Mouse (Mus musculus): Measurements from ENCODE around the gene St3gal2. TPM values are rescaled to one million over a fixed set of nuclear protein-coding genes. Genes with fewer than 3 reads are reported as not detected.
"Not testable (repeated sequence)": the region's sequence is repeated elsewhere in the genome, so short reads cannot be mapped to it uniquely, and the experiment has no call there.

St3gal2 gene
- polyA plus RNA-seq, 1 experiment: not detected

GRCm38 (mm10) chr8:110920773-110921277 lies 1.1 kb downstream of the St3gal2 start:
- no peak for TF ChIP-seq CTCF (IDR thresholded peaks at IDR 0.05; ENCODE audit: insufficient read depth, low read depth, low read length)
- no peak for TF ChIP-seq POLR2A (IDR thresholded peaks at IDR 0.05; ENCODE audit: insufficient read depth, low read depth, low read length)
- peak overlapping the region; percentile 93 for H3K4me3 ChIP-seq (ENCODE audit: insufficient read depth, low read depth, low read length)
- peak overlapping the region; percentile 13; the same call in 1 of the 2 replicates for H3K27ac ChIP-seq (ENCODE audit: insufficient read depth, low read depth, low read length)
- peaks cover 18% of the 10 kb centered on the region for H3K4me1 ChIP-seq (ENCODE audit: control insufficient read depth, insufficient read depth, low read length)
- 28% methylated on average over 3 of the region's 3 CpGs for WGBS

- no peak overlapping the region for H3K27ac ChIP-seq (ENCODE audit: insufficient read depth, low read depth, low read length)
- WGBS: 48% methylated on average over 7 of the region's 7 CpGs
These were observed 1.9 kb downstream of the St3gal2 start for GRCm38 (mm10) chr8:110921492-110922230.

GRCm38 (mm10) chr8:110925691-110926140 lies 6.0 kb downstream of the St3gal2 start:
- TF ChIP-seq POLR2A (IDR thresholded peaks at IDR 0.05; ENCODE audit: insufficient read depth, low read depth, low read length) (no peak), CTCF (IDR thresholded peaks at IDR 0.05; ENCODE audit: insufficient read depth, low read depth, low read length) (no peak)
- 88% methylated on average over 8 of the region's 8 CpGs for whole genome bisulfite sequencing
- H3K4me1 ChIP-seq (ENCODE audit: control insufficient read depth, insufficient read depth, low read length): peaks cover 25% of the 10 kb centered on the region
- no peak overlapping the region for H3K27ac ChIP-seq (ENCODE audit: insufficient read depth, low read depth, low read length)
- no peak overlapping the region for H3K4me3 ChIP-seq (ENCODE audit: insufficient read depth, low read depth, low read length)

More at GRCm38 (mm10) chr8:110921492-110922230, 1.9 kb downstream of the St3gal2 start:
- peaks cover 21% of the 10 kb centered on the region for H3K4me1 ChIP-seq (ENCODE audit: control insufficient read depth, insufficient read depth, low read length)
- H3K4me3 ChIP-seq (ENCODE audit: insufficient read depth, low read depth, low read length): peak overlapping the region; percentile 19; the same call in 1 of the 2 replicates
- TF ChIP-seq CTCF (IDR thresholded peaks at IDR 0.05; ENCODE audit: insufficient read depth, low read depth, low read length): no peak
- TF ChIP-seq POLR2A (IDR thresholded peaks at IDR 0.05; ENCODE audit: insufficient read depth, low read depth, low read length): no peak

DNA sequence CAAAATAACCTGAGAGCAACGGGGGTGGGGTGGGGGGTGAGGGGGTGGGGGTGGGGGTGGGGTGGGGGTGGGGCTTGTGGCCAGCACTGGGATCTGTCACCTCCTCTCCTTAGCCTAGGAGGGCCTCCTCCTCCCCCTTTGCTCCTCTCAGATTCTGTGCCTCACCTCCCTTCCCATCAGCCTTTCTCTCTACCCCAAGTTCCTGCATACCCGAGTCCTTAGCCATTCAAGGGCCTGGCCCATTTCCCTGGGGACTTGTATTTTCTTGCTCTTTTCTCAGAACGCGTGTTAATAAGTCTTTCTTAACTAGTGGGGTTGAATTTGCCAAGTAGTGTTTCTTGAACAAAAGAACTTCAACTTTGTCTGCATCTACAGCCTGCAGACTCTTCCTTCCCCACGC lies 7.0 kb downstream of the St3gal2 start:
- H3K4me3 ChIP-seq (ENCODE audit: insufficient read depth, low read depth, low read length): no peak overlapping the region
- TF ChIP-seq CTCF (IDR thresholded peaks at IDR 0.05; ENCODE audit: insufficient read depth, low read depth, low read length) (no peak), POLR2A (IDR thresholded peaks at IDR 0.05; ENCODE audit: insufficient read depth, low read depth, low read length) (no peak)
- H3K27ac ChIP-seq (ENCODE audit: insufficient read depth, low read depth, low read length): no peak overlapping the region
- H3K4me1 ChIP-seq (ENCODE audit: control insufficient read depth, insufficient read depth, low read length): peaks cover 21% of the 10 kb centered on the region
- 27% methylated on average over 5 of the region's 5 CpGs for WGBS

- TF ChIP-seq CTCF (IDR thresholded peaks at IDR 0.05; ENCODE audit: insufficient read depth, low read depth, low read length) (no peak), POLR2A (IDR thresholded peaks at IDR 0.05; ENCODE audit: insufficient read depth, low read depth, low read length) (no peak)
- Histone ChIP-seq H3K4me3 (ENCODE audit: insufficient read depth, low read depth, low read length) (no peak overlapping the region), H3K27ac (ENCODE audit: insufficient read depth, low read depth, low read length) (no peak overlapping the region), H3K4me1 (ENCODE audit: control insufficient read depth, insufficient read depth, low read length) (peaks cover 18% of the 10 kb centered on the region)
- 89% methylated on average over 7 of the region's 7 CpGs for WGBS
These were observed 8.7 kb downstream of the St3gal2 start for GRCm38 (mm10) chr8:110928435-110928834.

GRCm38 (mm10) chr8:110929066-110929465 lies 9.3 kb downstream of the St3gal2 start:
- H3K4me1 ChIP-seq (ENCODE audit: control insufficient read depth, insufficient read depth, low read length): peaks cover 18% of the 10 kb centered on the region
- WGBS: 73% methylated on average over 5 of the region's 5 CpGs
- no peak overlapping the region for H3K4me3 ChIP-seq (ENCODE audit: insufficient read depth, low read depth, low read length)
- no peak overlapping the region for H3K27ac ChIP-seq (ENCODE audit: insufficient read depth, low read depth, low read length)
- no peak for TF ChIP-seq POLR2A (IDR thresholded peaks at IDR 0.05; ENCODE audit: insufficient read depth, low read depth, low read length)
- TF ChIP-seq CTCF (IDR thresholded peaks at IDR 0.05; ENCODE audit: insufficient read depth, low read depth, low read length): no peak

DNA sequence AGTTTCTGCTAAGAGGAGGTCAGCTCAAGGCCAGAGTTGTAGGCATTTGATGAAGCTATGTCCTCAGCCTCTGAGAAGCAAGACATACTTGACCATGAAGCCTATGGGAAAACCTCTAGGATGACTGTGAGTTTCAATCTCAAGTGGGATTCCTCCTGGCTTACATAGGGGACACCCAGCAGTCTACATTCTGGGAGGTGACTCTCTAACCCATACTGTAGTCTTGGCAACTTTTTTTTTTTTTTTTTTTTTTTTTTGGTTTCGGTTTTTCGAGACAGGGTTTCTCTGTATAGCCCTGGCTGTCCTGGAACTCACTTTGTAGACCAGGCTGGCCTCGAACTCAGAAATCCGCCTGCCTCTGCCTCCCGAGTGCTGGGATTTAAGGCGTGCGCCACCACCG lies 9.9 kb downstream of the St3gal2 start:
- not testable (repeated sequence) for H3K27ac ChIP-seq (ENCODE audit: insufficient read depth, low read depth, low read length); H3K4me3 ChIP-seq (ENCODE audit: insufficient read depth, low read depth, low read length)
- WGBS: 96% methylated on average over 8 of the region's 8 CpGs
- H3K4me1 ChIP-seq (ENCODE audit: control insufficient read depth, insufficient read depth, low read length): peaks cover 18% of the 10 kb centered on the region

DNA sequence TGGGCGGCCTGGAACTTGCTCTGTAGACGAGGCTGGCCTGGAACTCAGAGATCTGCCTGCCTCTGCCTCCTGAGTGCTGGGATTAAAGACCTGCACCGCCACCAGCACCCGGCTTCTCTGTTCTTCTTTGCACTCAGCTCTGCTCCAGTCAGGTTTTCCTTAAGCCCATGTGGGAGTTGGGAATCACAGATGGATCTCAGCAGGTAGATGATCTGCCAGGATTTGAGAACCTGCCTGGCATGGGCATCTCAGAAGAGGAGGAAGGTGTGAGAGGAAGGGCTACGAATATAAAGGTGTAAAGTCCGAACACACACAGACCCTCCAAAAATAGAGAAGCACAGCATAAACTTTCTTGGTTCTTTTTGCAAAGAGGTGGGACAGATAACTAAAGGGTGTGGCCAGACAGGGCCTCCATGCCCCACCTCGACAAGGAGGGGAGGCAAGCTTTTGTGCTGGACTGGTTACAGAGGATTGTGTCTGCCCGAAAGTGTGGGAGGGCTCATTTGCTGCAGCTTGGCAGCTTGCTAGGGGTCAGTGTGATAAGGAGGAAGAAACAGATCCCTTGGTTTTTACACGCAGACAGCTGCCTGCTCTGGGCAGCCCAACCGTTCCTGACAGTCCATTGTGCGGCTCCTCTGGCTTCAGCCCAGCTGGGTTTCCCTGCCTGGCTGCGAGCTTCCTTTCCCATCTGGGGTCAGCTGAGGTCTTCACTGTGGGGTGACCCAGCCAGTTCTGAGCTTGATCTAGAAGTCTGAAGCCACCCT lies 11.6 kb downstream of the St3gal2 start:
- H3K4me3 ChIP-seq (ENCODE audit: insufficient read depth, low read depth, low read length): no peak overlapping the region
- peaks cover 18% of the 10 kb centered on the region for H3K4me1 ChIP-seq (ENCODE audit: control insufficient read depth, insufficient read depth, low read length)
- H3K27ac ChIP-seq (ENCODE audit: insufficient read depth, low read depth, low read length): no peak overlapping the region
- WGBS: 67% methylated on average over 12 of the region's 12 CpGs
- no peak for TF ChIP-seq POLR2A (IDR thresholded peaks at IDR 0.05; ENCODE audit: insufficient read depth, low read depth, low read length)
- no peak for TF ChIP-seq CTCF (IDR thresholded peaks at IDR 0.05; ENCODE audit: insufficient read depth, low read depth, low read length)

GRCm38 (mm10) chr8:110932444-110932843 lies 12.7 kb downstream of the St3gal2 start:
- no peak overlapping the region for H3K27ac ChIP-seq (ENCODE audit: insufficient read depth, low read depth, low read length)
- 86% methylated on average over 3 of the region's 3 CpGs for WGBS
- H3K4me1 ChIP-seq (ENCODE audit: control insufficient read depth, insufficient read depth, low read length): peaks cover 20% of the 10 kb centered on the region
- H3K4me3 ChIP-seq (ENCODE audit: insufficient read depth, low read depth, low read length): no peak overlapping the region
- no peak for TF ChIP-seq CTCF (IDR thresholded peaks at IDR 0.05; ENCODE audit: insufficient read depth, low read depth, low read length)

Data from olfactory bulb, adult 2 months (tissue).